Mouse (Mus musculus): ENCODE measurements at regions not wholly inside any gene's neighbourhood (a gene's known extent, or its start where the extent isn't known, plus 50 kb on each side); places are given as distances from the start of the nearest gene placed in this dataset.

DNA sequence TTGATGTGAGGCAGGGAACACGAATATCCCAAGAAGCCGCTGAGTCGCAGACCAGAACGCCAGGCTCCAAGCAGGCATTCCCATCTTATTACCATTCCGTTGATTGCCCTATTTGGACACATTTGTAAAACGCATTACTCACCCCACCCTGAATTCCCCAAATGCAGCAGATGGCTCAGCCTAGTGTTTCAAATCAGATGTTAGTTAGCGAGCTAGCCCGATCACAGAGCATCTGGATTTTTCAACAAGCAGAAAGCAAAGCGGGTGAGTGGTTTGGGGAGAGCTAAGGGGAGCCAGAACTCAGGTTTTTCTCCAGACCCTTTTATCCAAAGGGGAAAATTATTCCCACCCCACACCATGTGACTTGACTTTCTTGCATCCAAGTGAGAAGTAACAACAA is 273.2 kb downstream of the Rwdd3 start:
- no peak for DNase-seq

DNA sequence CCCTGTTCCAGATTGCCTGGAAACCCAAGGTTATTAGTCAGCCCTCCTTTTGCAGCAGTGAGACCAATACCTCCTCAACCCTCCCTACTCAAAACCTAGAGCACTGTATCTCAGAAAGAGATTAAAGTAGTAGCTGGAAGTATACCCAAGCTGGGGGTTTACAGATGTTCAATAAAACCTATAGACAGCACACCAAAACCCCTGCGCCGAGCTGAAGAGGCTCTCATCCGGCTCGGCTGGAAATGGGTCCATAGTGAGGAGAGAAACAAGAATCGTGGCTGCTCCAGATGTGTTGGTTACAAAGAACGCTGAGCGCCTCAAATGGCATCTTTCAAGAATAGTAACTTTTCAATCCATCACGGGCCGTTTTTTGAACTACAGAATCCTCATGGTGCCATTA is 273.7 kb downstream of the Rwdd3 start:
- DNase-seq, result no peak

- DNase-seq, result no peak
Measured at GRCm38 (mm10) chr3:120897221-120897620, 274.3 kb downstream of the Rwdd3 start.

DNA sequence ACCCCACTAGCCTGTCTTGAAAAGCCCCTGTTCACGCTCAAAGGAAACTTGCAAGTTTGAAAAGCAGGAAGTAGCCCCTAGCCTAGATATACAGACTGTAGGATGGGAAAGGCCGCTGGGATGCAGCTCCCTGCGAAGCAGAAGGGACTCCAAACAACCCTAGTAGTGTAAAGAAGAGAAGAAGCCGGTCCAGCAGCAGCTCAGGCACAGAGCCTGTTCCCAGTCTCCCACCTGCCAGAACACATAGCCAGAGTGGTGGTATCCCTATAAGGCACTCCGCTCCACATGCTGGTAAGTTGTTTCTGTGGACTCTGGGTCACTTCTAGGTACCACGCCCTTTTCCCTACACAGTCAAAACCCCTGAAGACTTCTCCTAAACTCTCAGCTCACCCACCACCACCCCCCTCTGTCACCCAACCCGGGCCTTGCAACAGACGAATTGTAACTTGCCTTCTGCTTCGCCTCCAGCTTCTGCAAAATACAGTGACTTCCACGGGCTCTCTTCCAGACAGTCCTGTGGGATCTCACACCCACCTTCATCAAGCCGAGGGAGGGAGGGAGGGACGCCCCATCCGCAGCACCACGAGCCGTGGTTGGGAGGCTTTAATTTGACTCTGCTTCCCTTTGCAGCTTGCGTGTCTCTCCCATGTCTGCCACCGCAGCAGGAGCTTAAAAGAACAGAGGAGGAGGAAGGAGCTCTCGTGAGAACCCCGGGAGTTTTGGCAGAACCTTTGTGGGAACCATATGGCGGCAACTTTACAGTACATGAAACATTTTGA is 285.2 kb downstream of the Rwdd3 start:
- no peak for DNase-seq

DNA sequence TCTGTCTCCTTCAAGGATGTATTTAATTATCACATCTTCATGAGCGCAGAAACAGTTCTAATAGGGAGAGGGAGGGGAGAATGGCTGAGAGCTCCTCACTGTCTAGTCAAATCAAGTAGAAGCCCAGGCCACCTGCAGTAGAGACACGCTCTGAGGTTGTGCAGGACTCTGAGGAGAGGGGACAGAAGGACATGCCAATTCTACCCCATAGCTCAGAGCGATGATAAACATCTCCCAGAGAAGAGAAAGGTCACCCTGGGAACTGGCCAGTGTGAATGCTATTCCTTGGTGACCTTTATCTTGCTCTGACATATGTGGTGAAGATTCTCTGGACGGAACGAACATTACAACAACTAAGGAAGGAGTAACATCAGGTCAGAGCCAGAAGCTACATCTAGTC is 286.1 kb downstream of the Rwdd3 start:
- DNase-seq, result no peak

GRCm38 (mm10) chr3:120884189-120884588 is 287.3 kb downstream of the Rwdd3 start:
- no peak for DNase-seq

GRCm38 (mm10) chr3:120883650-120884049 is 287.8 kb downstream of the Rwdd3 start:
- DNase-seq, result no peak

GRCm38 (mm10) chr3:120879409-120879808 is 292.1 kb downstream of the Rwdd3 start:
- no peak for DNase-seq

DNA sequence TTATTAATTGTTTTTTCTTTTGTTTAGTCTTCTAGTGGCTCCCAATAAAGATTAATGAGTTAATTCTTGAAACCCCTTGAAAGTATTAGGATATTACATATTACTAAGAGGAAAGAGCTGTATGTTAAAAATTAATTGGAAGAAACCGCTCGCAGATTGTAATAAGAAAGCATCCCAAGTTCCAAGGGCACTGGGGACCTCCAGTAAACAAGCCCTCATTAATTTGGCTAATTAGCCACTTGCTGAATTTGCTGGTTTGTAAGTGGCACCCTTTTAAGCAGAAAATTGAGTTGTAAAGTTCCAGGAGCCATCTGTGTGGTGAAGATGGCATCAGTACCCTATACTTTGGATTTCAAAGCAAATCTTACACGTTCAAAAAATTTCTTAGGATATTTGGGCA is 295.8 kb downstream of the Rwdd3 start:
- DNase-seq, result no peak

GRCm38 (mm10) chr3:120865036-120865435 is 306.5 kb downstream of the Rwdd3 start:
- DNase-seq, result no peak

DNA sequence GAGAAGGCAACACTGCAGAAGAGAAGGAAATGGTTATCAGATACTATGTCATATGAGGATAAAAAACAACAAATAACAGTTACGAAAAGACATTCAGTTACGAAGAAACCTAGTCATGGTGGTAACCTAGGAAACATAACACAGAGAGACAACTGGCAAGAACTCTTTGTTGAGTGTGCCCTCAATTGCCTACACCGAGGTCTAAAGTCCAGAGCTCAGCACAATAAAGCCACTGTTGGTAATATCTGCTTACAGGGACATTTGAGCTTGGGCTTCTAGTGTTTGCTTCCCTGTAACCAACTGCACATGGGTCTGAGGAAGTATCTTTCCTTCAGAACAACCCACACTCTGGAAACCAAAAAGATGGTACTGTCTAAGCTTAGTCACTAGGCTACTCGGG is 309.9 kb downstream of the Rwdd3 start:
- no peak for DNase-seq

DNA sequence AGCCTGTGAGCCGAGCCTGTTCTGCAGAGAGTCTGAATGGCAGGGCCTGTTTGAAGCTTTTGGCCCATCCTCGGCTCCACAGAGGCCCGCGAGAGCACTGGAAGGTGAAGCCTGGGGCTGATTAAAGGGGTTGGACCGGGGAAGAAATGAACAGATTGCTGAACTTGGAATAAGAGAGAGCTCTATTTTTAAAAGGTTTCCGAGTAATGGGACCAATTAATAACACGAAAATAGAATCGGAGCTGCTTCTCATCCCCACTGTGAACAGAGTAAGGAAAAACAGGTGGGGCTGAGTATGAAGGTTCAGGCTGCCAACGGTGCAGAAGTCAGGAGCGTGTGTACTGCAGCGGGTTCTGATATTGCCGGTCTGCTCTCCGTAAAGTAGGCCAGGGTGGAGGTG is 313.2 kb downstream of the Rwdd3 start:
- no peak for DNase-seq

DNA sequence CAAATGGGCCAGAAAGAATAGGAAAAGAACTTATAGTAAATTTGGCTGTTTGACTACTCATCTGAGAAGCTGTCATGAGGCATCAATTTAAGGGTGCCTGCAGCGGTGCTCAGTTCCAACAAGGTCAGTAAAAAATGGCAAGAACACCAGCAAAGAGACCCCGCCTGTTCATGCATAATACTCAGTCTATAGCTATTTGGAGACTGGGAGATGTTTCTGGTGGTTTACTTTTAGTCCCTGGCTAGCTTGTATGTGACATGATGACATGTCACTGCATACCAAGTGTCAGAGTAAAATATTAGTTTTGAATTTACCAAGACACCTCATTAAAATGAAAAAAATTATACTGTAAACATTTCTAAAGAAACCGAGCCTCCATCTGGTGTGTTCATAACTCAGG is 317.2 kb downstream of the Rwdd3 start:
- DNase-seq, result no peak

- DNase-seq, result no peak
Measured at GRCm38 (mm10) chr3:120843623-120844022, 327.9 kb downstream of the Rwdd3 start.

GRCm38 (mm10) chr3:120823536-120823935 is 348.0 kb downstream of the Rwdd3 start:
- DNase-seq, result no peak

GRCm38 (mm10) chr3:120811901-120812300 is 359.6 kb downstream of the Rwdd3 start:
- no peak for DNase-seq

- DNase-seq, result no peak
Measured at GRCm38 (mm10) chr3:120810527-120810926, 361.0 kb downstream of the Rwdd3 start.

DNA sequence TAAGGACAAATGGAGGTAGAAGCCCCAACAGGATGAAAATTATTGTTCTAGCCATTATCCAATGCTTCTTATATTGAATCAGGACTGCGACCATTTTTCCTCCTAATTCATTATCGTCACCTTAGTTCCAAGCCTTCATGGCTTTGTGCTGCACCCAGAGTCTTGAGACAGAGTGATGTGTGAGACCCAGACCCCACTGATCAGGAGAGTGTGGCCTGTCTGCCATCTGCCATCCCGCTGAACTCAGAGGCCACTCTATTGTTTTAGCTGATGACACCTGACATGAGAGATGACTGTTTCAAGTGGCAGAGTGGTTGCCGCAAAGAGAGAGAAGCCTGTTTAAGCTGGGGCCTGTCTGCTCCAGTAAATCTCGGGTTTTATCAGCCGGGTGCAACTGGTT is 361.4 kb downstream of the Rwdd3 start:
- no peak for DNase-seq

GRCm38 (mm10) chr3:120786659-120787058 is 384.8 kb downstream of the Rwdd3 start:
- no peak for DNase-seq

DNA sequence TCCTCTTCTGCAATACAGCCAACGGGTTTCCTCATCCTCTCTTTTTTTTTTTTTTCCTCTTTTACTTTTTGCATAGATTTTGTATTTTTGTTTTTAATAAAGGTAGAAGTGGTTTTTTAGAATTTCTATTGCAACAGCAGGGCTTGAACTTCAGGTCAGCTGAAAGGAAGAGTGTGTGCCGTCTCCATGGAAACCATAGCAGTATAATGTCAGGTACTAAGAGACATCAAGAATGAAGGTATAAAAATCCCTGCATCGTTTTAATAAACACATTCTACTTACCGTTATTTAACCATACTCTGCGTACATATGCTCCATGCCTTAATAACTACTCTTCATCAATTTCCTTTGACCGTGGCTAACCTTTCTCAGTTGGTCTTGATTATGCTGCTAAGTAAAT is 390.0 kb downstream of the Rwdd3 start:
- DNase-seq, result no peak

GRCm38 (mm10) chr3:120779091-120779490 is 392.4 kb downstream of the Rwdd3 start:
- no peak for DNase-seq

GRCm38 (mm10) chr3:120774951-120775350 is 396.5 kb downstream of the Rwdd3 start:
- no peak for DNase-seq

GRCm38 (mm10) chr3:120761681-120762080 is 409.8 kb downstream of the Rwdd3 start:
- DNase-seq, result no peak

- DNase-seq, result no peak
Measured at GRCm38 (mm10) chr3:120761223-120761622, 410.3 kb downstream of the Rwdd3 start.

DNA sequence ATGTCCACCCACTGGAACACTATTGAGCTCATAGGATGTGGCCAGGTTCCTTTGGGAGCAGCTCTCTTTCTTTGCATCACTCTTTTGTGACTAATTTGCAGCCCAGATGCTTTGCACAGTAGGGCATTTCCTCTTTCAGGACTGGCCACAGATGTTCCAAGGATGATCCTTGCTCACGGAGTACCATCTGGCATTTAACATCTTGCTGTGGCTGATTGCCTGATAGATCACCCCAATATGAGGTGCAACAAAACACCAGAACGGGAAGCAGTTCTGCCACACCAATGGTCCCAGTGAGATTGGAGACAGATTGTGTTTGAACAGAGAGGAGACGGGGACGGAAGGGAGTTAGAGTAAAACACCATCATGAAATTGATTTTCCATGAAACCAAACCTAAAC is 423.0 kb downstream of the Rwdd3 start:
- no peak for DNase-seq
